Mouse (Mus musculus) megakaryocyte, embryonic 14.5 days (primary cell): ENCODE data around the gene Gm42791.

Experiments used
- FLI1 ChIP-seq: IDR thresholded peaks from 2 replicates; pipeline ENCODE4 v1.6.1; 2012; ENCODE audit warnings: low read length, inconsistent platforms, mixed read lengths
- GATA1 ChIP-seq: IDR thresholded peaks from 3 replicates; pipeline ENCODE4 v1.6.1; 2012; ENCODE audit warnings: mixed read lengths, low read length, inconsistent platforms, borderline replicate concordance

DNA sequence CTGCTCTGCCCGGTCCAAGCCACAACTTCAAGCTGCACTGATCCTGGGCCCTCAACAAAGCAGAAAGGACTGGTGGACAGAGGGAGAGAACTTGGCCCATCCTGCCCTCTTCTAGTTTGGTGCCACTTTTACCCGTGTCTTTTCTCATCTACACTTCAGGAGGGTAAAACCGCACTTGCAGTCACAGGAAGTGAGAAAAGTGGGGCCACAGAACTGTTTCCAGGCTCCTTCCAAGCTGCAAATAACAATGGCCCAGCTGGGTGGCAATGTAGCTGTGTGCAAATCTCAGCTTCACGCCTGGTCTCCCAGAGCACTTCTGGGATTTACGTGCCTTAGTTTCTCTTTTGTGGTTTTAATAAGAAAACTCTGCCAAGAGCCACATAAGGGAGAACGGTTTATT lies 127.2 kb downstream of the Gm42791 start:
- TF ChIP-seq GATA1 (no peak), FLI1 (no peak)
